Mouse (Mus musculus): Measurements from ENCODE around the gene Nt5c.

DNA sequence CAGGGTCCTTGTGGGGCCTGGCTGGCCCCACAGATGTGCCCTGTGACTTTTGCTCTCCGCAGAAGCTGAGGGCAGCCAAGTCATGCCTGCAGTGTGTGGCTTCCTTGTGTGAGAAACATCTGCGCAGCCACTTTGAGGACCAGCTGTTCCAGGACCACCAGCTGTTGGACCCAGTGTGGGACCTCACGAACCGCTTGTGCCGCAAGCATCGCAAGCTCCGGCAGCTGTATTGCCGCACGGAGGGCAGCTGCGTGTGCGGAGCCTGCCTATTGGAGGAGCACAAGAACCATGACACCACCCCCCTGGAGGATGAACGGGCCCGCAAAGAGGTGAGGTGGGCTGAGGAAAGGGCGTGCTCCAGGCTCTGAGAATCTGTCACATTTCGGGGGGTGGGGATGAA is 50.2 kb downstream of the Nt5c start:
- TF ChIP-seq GATA1 (IDR thresholded peaks at IDR 0.05; ENCODE audit: low read length), result no peak
- no peak for TF ChIP-seq TAL1 (IDR thresholded peaks at IDR 0.05; ENCODE audit: low read length)

Measured in erythroblast, embryonic 14.5 days (primary cell).